Mouse (Mus musculus) embryonic facial prominence, embryonic 10.5 days (tissue): ENCODE data around the gene Gjb5. TPM values are rescaled to one million over a fixed set of nuclear protein-coding genes. Genes with fewer than 3 reads are reported as not detected.
A peak's percentile ranks its signal among the peaks of the same experiment; 100 is the strongest.

Source experiments
- DNase-seq: peaks from one replicate; pipeline ENCODE4 v3.0.0-alpha.2; 2017; ENCODE audit warnings: low spot score
- H3K27ac ChIP-seq: fragments of 300-500 bp; sonication (generic); replicated peaks from 2 replicates; pipeline ENCODE4 v1.5.1; 2016; ENCODE audit warnings: mild to moderate bottlenecking
- H3K27me3 ChIP-seq: fragments of 300-500 bp; sonication (generic); replicated peaks from 2 replicates; pipeline ENCODE4 v1.6.1; 2016; ENCODE audit warnings: low read depth, mild to moderate bottlenecking; ENCODE audit not compliant: poor library complexity, severe bottlenecking
- H3K36me3 ChIP-seq: fragments of 300-500 bp; sonication (generic); replicated peaks from 2 replicates; pipeline ENCODE4 v1.6.1; 2016; ENCODE audit warnings: mild to moderate bottlenecking, moderate library complexity
- H3K4me1 ChIP-seq: fragments of 300-500 bp; sonication (generic); 2 replicates; pipeline ENCODE4 v1.6.1; 2016
- H3K4me3 ChIP-seq: fragments of 300-500 bp; sonication (generic); 2 replicates; pipeline ENCODE4 v1.5.1; 2016; ENCODE audit warnings: mild to moderate bottlenecking, moderate library complexity
- H3K9me3 ChIP-seq: fragments of 300-500 bp; sonication (generic); 2 replicates; pipeline ENCODE4 v1.6.1; 2016; ENCODE audit warnings: mild to moderate bottlenecking
- WGBS: fragments of 180-500 bp; shearing (Covaris S2); methylation state at CpG from one replicate; pipeline ENCODE4 v1.1.7; 2016; 5-methylcytosine and 5-hydroxymethylcytosine counted together
- polyA plus RNA-seq: library from polyadenylated mRNA; unstranded; fragments of >200 nt; fragmentation: Nextera tagmentation; extraction: Ambion mirVana; gene quantifications from 2 replicates; pipeline ENCODE4 v1.2.1, GENCODE M21; 2016

Gjb5 gene
- polyA plus RNA-seq, 1 experiment from 2014 or later, result 1.7 TPM

DNA sequence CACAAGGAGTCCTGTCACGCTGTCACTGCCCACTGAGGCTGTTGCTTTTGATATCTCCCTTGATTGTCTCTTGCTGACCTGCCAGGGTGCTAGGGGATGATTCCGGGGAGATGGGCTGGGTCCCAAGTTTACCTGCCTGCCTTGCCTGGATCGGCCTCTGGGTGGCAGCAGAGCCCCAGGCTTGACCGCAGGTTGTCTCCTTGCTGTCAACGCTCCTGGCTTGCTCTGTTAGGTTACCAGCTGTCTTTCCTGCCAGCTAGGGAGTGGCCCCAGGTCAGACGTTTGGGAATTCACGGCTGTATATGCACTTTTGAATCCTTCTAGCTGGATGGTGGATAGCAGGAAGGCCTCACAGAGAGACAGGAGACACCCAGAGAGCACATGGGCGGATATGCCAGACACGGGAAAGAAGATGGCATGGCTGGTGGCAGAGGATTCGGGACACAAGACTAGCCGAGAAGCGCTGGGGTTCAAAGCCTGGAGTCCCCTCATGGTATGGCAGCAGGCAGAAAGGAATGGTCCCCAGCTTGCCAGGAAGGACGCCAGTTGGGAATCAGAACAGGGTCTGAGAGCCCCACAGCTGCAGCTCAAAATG lies 10.5 kb upstream of the Gjb5 start:
- Histone ChIP-seq H3K27me3 (peaks cover 20% of the 10 kb centered on the region), H3K4me3 (no peak overlapping the region), H3K9me3 (no peaks in the 10 kb centered on the region), H3K36me3 (no peaks in the 10 kb centered on the region), H3K4me1 (peaks cover 23% of the 10 kb centered on the region), H3K27ac (no peak overlapping the region)
- WGBS, result 37% methylated on average over 13 of the region's 13 CpGs
- DNase-seq, result peak; percentile 80

DNA sequence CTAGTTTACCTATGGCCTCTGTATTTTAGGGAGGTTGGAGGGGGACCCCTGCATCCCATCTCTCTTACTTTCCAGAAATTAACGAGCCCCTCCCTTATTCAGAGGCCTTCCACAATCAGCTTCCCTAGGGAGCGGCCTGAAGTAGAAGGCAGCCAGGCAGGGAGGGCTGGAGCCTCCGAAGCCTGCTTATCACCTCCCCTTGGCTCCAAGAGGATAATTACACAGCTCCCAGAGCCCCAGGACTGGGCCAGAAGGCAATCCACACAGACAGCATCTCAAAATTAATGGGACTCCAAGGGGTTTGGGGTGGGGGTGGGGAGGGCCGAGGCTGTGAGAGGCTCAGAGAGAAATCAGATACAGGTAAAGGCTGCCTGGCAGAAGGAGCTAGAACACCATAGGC lies 7.9 kb upstream of the Gjb5 start:
- Histone ChIP-seq H3K27me3 (peaks cover 20% of the 10 kb centered on the region), H3K36me3 (no peaks in the 10 kb centered on the region), H3K9me3 (no peaks in the 10 kb centered on the region), H3K4me1 (peaks cover 23% of the 10 kb centered on the region), H3K27ac (peak overlapping the region; percentile 48), H3K4me3 (no peak overlapping the region)
- 22% methylated on average over 4 of the region's 4 CpGs for WGBS
- DNase-seq, result no peak

DNA sequence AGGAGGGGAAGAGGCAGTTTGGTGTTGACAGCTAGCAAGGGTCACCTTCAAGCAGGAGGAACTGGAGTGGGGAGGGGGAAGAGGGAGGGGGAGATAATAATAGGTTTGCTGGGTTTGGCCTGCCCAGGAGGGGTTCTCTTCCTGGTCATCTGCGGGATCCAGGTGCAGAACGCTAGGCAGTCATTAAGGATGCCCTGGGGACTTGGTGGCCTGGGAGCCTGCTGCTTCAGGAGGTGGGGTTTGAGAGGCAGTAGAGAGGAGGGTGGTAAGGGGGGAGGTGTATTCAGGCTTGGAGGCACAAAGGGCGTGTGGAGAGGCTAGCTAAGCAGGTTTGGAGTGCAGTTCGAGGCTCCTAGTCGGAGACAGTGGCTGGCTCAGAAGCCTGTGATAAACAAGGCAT lies 7.5 kb upstream of the Gjb5 start:
- peak overlapping the region; percentile 48; the same call in 1 of the 2 replicates for H3K27ac ChIP-seq
- H3K4me3 ChIP-seq, result no peak overlapping the region
- no peak for DNase-seq
- peaks cover 23% of the 10 kb centered on the region for H3K4me1 ChIP-seq
- H3K27me3 ChIP-seq, result peaks cover 20% of the 10 kb centered on the region
- no peaks in the 10 kb centered on the region for H3K9me3 ChIP-seq
- WGBS, result 15% methylated on average over 5 of the region's 5 CpGs
- no peaks in the 10 kb centered on the region for H3K36me3 ChIP-seq

DNA sequence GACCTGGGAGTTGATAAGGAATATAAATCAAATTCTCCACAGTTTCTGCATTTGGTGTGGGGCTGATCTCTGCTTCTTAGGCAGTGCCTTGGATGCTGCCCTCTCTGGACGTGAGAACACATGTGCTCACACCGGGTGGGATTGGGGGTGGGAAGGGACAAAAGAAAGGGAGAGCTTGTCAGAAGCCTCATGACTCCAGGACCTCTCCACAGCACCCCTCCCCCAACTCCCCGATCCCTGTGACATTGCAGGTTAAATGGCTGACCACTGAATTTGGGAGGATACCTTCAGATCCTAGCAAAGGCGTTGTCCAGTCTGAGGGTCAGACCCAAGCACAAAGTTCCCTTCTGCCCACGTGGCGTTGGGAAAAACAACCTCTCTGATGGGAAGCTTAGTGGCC lies 6.5 kb upstream of the Gjb5 start:
- Histone ChIP-seq H3K36me3 (no peaks in the 10 kb centered on the region), H3K9me3 (no peaks in the 10 kb centered on the region), H3K27ac (no peak overlapping the region), H3K4me1 (peaks cover 29% of the 10 kb centered on the region), H3K27me3 (peaks cover 22% of the 10 kb centered on the region), H3K4me3 (no peak overlapping the region)
- 59% methylated on average over 6 of the region's 6 CpGs for WGBS
- no peak for DNase-seq

DNA sequence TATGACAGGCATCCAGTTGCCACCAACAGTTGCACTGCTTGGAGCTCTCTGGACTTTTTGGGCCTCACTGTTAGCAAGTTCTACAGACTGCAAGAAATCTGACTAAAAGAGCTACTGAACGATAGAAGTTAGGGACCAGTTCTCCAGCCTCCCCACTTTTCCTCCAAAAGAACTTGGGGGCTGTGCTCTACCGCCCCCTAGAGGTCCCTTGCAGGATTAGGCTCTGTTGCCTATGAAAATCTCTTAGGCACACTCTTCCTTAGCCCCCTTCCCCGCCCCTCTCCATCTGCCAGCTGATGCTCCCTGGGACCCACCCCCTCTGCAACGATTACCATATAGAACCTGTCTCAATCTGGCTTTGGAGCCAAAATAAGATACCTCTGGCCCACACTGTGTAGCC lies 5.3 kb upstream of the Gjb5 start:
- Histone ChIP-seq H3K4me1 (peaks cover 28% of the 10 kb centered on the region), H3K27me3 (peaks cover 22% of the 10 kb centered on the region), H3K36me3 (no peaks in the 10 kb centered on the region), H3K4me3 (no peak overlapping the region), H3K9me3 (no peaks in the 10 kb centered on the region), H3K27ac (no peak overlapping the region)
- 68% methylated on average over 4 of the region's 4 CpGs for WGBS
- DNase-seq, result no peak

DNA sequence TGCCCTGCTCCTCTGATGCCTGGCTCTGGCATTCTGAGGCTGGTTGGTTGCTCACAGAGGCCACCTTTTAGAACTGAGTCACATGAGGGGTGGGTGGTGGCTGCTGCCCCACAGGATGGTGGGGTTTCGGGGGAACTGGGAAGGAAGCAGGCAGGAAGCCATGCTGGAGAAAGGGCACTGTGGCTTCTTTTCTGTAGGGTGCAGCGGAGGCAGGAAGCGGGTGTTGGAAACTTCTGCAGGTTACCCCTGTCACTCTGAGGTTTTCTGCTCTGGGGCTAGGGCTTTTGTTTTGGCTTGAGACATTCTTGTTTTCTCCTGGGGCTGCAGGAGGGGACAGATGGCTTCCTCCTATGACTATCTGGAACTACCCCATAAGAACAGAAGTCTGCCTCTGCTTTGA lies 4.5 kb upstream of the Gjb5 start:
- H3K9me3 ChIP-seq, result no peaks in the 10 kb centered on the region
- WGBS, result 77% methylated on average over 3 of the region's 3 CpGs
- DNase-seq, result no peak
- H3K27ac ChIP-seq, result no peak overlapping the region
- H3K36me3 ChIP-seq, result no peaks in the 10 kb centered on the region
- H3K4me1 ChIP-seq, result peaks cover 31% of the 10 kb centered on the region
- H3K27me3 ChIP-seq, result peaks cover 30% of the 10 kb centered on the region
- no peak overlapping the region for H3K4me3 ChIP-seq

DNA sequence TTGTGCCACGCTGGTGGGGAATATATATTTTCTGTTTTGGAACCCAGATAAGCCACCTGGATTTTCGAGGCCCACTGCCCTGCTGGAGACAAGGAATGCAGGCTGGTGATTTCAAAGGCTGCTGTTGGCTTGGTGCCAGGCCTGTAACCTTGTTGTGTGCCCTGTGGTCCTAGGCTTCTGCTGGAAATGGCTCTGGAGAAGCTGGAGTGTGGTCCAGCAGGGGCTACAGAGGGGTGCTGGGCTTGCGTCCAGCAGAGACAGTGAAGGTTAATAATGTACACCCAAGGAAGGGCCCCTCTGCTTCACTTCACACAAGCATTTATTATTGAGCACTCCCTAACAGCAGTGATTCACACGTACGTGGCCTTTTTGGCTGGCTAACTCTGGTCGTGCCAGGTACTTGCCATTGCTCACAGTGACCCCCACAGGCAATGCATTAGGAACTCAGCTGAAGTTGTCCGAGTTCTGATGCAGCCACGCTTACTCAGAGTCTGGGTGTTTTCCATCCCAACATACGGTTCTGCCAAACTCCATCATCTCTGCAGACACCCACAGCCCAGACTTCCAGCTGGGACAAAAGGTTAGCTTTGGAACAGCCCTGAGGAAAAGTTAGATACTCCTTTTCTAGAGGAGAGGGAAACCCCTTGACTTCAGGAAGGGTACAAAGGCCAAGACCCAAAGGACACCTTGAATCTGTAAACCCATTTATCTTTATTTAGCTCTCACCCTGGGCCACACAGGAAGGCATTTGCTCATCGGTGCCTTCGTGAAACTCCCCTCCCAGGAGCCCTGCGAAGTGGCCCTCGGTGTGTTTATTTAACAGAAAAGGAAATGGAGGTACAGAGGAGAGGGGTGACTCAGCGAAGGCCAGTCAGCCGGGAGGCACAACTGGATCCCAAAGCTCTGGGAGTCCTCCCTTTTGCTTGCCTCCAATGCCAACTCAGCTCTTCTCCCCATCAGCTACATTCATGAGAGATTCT lies 3.2 kb downstream of the Gjb5 start:
- WGBS, result 80% methylated on average over 15 of the region's 15 CpGs

DNA sequence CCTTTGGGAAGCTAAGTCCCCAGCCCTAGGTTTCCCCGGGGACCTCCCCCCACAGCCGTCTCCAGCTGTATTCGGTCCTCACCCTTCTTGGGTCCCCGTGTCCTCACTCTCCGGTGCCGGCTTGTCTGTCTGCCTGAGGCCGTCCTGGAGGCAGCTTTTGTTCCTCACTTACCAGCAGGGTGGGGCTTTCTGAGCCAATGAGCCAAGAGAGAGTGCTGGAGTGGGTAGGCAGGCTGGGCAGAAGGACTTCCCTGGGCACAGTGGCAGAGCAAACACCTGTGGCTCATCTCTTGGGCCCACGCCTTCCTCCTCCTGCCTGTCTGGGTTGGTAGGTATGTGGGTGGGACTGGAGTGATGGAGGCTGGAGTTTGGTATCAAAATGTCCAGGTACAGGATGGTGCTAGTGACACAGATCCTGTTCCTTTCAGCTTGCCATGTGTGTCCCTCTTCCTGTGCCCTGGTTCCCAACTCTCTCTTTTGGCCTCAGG lies 4.0 kb downstream of the Gjb5 start, which contains the start of gene Gjb4:
Gene Gjb4, minus strand, starts transcription at position 131 of the 488 bp plus-strand sequence.
- 39% methylated on average over 8 of the region's 8 CpGs for WGBS
- H3K4me3 ChIP-seq, result no peak within 1 kb of the TSS
- H3K4me1 ChIP-seq, result peaks cover 22% of the 10 kb centered on the region
- H3K36me3 ChIP-seq, result no peaks in the 10 kb centered on the region
- no peak for DNase-seq
- no peaks in the 10 kb centered on the region for H3K9me3 ChIP-seq
- peaks cover 15% of the 10 kb centered on the region for H3K27me3 ChIP-seq
- H3K27ac ChIP-seq, result no peak within 1 kb of the TSS

More for the DNA sequence above, 3.2 kb downstream of the Gjb5 start:
- peaks cover 24% of the 10 kb centered on the region for H3K4me1 ChIP-seq
- H3K27me3 ChIP-seq, result peaks cover 23% of the 10 kb centered on the region
- no peak overlapping the region for H3K4me3 ChIP-seq
- H3K36me3 ChIP-seq, result no peaks in the 10 kb centered on the region
- no peak for DNase-seq
- H3K27ac ChIP-seq, result no peak overlapping the region
- H3K9me3 ChIP-seq, result no peaks in the 10 kb centered on the region

DNA sequence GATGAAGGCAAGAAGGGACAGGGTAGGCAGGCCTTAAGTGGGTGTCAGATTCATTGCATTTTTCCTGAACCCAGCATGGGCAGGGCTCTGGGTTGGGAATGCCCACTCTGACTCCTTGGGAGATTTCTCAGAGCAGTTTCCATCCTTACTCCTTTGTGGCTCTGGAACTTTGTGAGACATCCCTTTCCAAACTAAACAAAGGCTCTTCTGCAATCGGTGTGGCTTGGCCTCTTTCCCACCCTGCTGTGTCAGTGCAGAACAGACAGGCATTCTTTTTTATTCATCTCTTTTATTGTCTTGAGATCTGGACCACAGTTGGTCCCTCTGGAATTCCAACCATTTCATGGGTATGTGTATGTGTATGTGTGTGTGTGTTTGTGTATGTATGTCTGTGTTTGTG lies 5.4 kb downstream of the Gjb5 start:
- WGBS, result 40% methylated on average over 1 of the region's 1 CpGs
- no peak overlapping the region for H3K27ac ChIP-seq

DNA sequence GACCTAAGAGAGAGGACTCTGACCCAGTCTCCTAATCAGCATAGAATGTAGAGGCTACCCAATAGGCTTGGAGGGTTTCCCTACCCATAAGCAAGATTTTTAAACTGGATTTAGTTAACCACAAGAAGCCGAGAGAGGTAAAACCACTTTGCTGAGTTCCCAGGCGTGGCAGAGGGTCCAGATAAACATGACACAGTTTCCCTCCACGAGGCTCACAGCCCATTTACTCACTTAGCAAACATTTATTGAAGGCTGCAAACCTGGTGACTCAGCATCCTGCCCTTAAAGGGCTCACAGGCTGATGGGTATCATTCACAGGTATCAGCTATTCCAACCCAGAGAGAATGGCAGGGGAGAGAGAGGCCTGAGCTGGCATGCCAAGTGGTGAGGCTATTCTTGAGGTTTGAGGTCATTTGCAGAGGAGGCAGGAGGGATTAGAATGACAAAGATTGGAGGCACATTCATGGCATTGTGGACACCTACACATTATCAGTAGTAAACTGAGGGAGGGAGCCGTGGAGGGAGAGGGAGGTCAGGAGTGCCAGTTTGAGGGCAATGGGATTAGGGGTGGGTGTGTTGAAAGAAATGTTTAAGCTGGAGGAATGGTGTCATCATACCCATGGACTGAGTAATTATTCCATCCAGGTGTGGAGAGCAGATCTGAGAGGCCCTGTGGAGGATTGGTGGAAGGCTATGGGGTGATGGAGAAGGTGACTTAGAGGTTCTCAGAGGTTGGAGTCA lies 8.3 kb downstream of the Gjb5 start:
- no peaks in the 10 kb centered on the region for H3K9me3 ChIP-seq
- no peak for DNase-seq
- 69% methylated on average over 4 of the region's 4 CpGs for WGBS
- peaks cover 6% of the 10 kb centered on the region for H3K4me1 ChIP-seq
- no peak overlapping the region for H3K4me3 ChIP-seq
- H3K36me3 ChIP-seq, result no peaks in the 10 kb centered on the region
- no peaks in the 10 kb centered on the region for H3K27me3 ChIP-seq
- H3K27ac ChIP-seq, result no peak overlapping the region

More for the DNA sequence above, 5.4 kb downstream of the Gjb5 start:
- peaks cover 12% of the 10 kb centered on the region for H3K4me1 ChIP-seq
- H3K36me3 ChIP-seq, result no peaks in the 10 kb centered on the region
- no peaks in the 10 kb centered on the region for H3K9me3 ChIP-seq
- H3K27me3 ChIP-seq, result peaks cover 2% of the 10 kb centered on the region; the same call in 1 of the 2 replicates
- no peak overlapping the region for H3K4me3 ChIP-seq
- DNase-seq, result no peak

DNA sequence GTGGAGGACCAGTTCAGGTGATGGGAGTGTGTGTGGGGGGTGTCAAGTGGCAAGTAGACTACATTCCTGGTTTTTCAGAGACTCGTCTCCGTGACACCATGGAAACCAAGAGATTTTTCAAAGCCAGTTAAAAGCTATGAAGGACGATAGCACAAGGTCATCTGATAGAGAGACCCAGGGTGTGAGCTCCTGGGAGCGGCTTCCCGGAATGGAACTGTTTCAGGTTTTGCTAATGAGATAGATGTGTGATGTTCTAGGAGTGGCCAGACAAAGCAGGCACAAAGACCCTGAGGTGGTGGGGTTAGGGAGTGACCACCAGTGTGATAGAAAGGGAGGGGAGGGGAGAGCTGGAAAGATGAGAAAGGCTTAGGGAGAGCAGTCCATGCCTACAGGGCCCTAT lies 13.0 kb downstream of the Gjb5 start:
- DNase-seq, result no peak
- Histone ChIP-seq H3K36me3 (no peaks in the 10 kb centered on the region), H3K27me3 (no peaks in the 10 kb centered on the region), H3K27ac (no peak overlapping the region), H3K4me3 (no peak overlapping the region), H3K9me3 (no peaks in the 10 kb centered on the region), H3K4me1 (no peaks in the 10 kb centered on the region)
- 83% methylated on average over 5 of the region's 5 CpGs for WGBS

DNA sequence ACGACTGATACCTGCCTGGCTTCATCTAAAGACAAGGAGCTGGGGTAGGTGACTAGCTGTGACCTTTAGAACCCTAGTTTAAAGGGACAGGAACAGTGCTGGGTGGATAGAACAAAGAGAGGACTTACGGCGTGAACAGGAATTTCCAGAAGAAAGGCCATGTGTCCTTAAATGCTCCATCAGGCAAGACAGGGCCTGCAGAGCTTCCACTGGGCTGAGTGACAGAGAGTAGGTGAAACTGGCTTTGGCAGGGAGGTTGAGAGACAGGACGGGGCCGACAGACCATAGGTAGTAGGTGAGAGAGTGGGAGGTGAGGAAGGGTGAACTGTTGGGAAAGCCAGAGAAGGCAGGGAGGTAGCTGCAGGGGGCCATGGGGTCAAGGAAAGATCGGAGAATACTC lies 16.6 kb downstream of the Gjb5 start:
- no peak for DNase-seq
- no peaks in the 10 kb centered on the region for H3K4me1 ChIP-seq
- no peak overlapping the region for H3K27ac ChIP-seq
- no peak overlapping the region for H3K4me3 ChIP-seq
- no peaks in the 10 kb centered on the region for H3K9me3 ChIP-seq
- no peaks in the 10 kb centered on the region for H3K27me3 ChIP-seq
- WGBS, result 57% methylated on average over 6 of the region's 6 CpGs
- no peaks in the 10 kb centered on the region for H3K36me3 ChIP-seq
